Mouse (Mus musculus): ENCODE data around the gene Fancd2.

Fancd2 gene

GRCm38 (mm10) chr6:113523420-113523819 is 8.1 kb upstream of the Fancd2 start:
- no peak for DNase-seq

- DNase-seq: no peak
Observed at GRCm38 (mm10) chr6:113531840-113532404, 440 bp downstream of the Fancd2 start.

- DNase-seq: no peak
Observed at GRCm38 (mm10) chr6:113534886-113535285, 3.4 kb downstream of the Fancd2 start.

- no peak for DNase-seq
Observed at GRCm38 (mm10) chr6:113541610-113542009, 10.1 kb downstream of the Fancd2 start.

GRCm38 (mm10) chr6:113543906-113544481 is 12.5 kb downstream of the Fancd2 start:
- DNase-seq: no peak

GRCm38 (mm10) chr6:113559736-113560135 is 28.3 kb downstream of the Fancd2 start:
- no peak for DNase-seq

GRCm38 (mm10) chr6:113564557-113564956 is 33.1 kb downstream of the Fancd2 start:
- no peak for DNase-seq

GRCm38 (mm10) chr6:113576044-113576443 is 44.6 kb downstream of the Fancd2 start:
- DNase-seq: no peak

GRCm38 (mm10) chr6:113579306-113579705 is 47.8 kb downstream of the Fancd2 start:
- DNase-seq: no peak

GRCm38 (mm10) chr6:113583023-113583422 is 51.5 kb downstream of the Fancd2 start:
- no peak for DNase-seq

GRCm38 (mm10) chr6:113585065-113585464 is 53.6 kb downstream of the Fancd2 start:
- no peak for DNase-seq

GRCm38 (mm10) chr6:113586466-113587183 is 55.1 kb downstream of the Fancd2 start:
- peak; percentile 52 to 55 for DNase-seq

- DNase-seq: no peak
Observed at GRCm38 (mm10) chr6:113592637-113593036, 61.2 kb downstream of the Fancd2 start.

- no peak for DNase-seq
Observed at GRCm38 (mm10) chr6:113597945-113598344, 66.5 kb downstream of the Fancd2 start.

- DNase-seq: no peak
Observed at GRCm38 (mm10) chr6:113599833-113600232, 68.4 kb downstream of the Fancd2 start.

- DNase-seq: no peak
Observed at GRCm38 (mm10) chr6:113600543-113601139, 69.2 kb downstream of the Fancd2 start, which contains the start of gene Fancd2os. Gene Fancd2os (minus strand): TSS chr6:113600715.

GRCm38 (mm10) chr6:113602821-113603220 is 71.3 kb downstream of the Fancd2 start:
- no peak for DNase-seq

GRCm38 (mm10) chr6:113603993-113604392 is 72.5 kb downstream of the Fancd2 start:
- DNase-seq: no peak

- DNase-seq: peak; percentile 95 to 96
Observed at GRCm38 (mm10) chr6:113604432-113605223, 73.1 kb downstream of the Fancd2 start, which contains the start of gene Brk1. Gene Brk1 (plus strand): TSS chr6:113604772.

- DNase-seq: no peak
Observed at GRCm38 (mm10) chr6:113605224-113605545, 73.7 kb downstream of the Fancd2 start.

- no peak for DNase-seq
Observed at GRCm38 (mm10) chr6:113608871-113609270, 77.4 kb downstream of the Fancd2 start.

- no peak for DNase-seq
Observed at GRCm38 (mm10) chr6:113609293-113609692, 77.8 kb downstream of the Fancd2 start.
